Mouse (Mus musculus): ENCODE measurements around the gene Ermp1. TPM values are rescaled to one million over a fixed set of nuclear protein-coding genes. Genes with fewer than 3 reads are reported as not detected.
"Not testable (repeated sequence)": the region's sequence is repeated elsewhere in the genome, so short reads cannot be mapped to it uniquely, and the experiment has no call there.

The Ermp1 gene
- total RNA-seq, 2 experiments from 2014 or later = 38.4 to 39.9 TPM

DNA sequence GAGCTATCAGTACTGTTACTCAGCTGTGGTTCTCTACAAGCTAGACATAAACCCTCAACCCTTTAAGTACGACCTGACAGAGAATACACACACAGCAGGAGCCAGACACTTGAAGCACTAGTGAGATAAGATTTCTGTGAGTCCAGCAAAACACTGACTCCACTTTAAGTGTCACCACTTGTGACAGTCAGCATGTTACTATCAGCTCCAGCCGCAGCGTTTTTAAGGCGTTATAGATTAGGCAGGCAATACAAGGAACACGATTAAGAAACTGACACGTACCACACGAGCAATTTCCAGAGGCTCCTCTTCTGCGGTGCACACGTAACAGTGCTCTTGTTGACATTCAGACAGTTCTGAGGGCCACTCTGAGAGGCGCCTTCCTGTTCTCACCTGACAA is 37.3 kb downstream of the Ermp1 start:
- intact Hi-C loops (cut with DNase I) = no loop called here
- DNase-seq (ENCODE audit: low spot score in 2 of 2) = no peak

GRCm38 (mm10) chr19:29608212-29608611 is 40.0 kb downstream of the Ermp1 start:
- intact Hi-C loops (cut with DNase I) = no loop called here
- no peak for DNase-seq (ENCODE audit: low spot score in 2 of 2)

DNA sequence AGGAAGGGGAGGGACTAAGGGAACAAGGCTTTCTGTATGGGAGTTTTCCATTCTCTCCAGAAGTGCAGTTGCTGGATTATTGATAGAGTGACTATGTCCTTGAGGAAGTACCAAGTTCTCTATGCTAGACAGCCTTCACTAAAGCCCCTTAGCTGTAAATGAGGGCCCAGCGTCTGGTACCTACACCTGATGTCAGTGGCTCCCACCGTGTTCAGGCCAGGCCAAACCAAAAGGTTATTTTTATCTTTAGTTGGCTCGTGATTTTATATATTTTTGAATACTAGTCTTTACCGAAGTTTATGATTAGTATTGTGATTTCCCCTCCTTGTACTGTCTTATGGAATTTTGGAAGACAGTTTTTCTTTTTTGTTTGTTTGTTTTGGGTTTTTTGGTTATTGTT is 40.7 kb downstream of the Ermp1 start:
- no peak for DNase-seq (ENCODE audit: low spot score in 2 of 2)

DNA sequence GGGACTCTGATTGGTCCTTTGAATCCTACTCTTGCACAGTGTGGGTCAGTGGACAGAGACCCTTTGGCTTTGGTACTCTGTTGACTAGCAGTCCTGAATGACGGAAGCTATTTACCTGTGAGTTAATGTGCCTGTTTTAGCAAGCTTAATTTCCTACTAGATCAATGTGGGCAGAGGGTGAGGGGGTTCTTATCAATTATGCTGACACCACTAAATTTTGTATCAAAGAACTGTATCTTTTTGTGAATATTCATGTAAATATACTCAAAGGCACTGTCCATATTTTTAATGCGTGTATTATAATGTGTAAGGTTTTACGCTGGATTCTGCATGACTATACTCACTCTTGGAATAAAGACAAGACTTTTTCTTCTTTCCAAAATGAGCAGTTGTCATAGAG is 43.6 kb downstream of the Ermp1 start:
- intact Hi-C loops (cut with DNase I) = no loop called here

More for the DNA sequence above, 40.7 kb downstream of the Ermp1 start:
- intact Hi-C loops (cut with DNase I) = no loop called here

GRCm38 (mm10) chr19:29603548-29604353 is 44.5 kb downstream of the Ermp1 start:
- intact Hi-C loops (cut with DNase I) = no loop called here

More for the DNA sequence above, 43.6 kb downstream of the Ermp1 start:
- DNase-seq (ENCODE audit: low spot score in 2 of 2) = no peak

GRCm38 (mm10) chr19:29598981-29599380 is 49.2 kb downstream of the Ermp1 start:
- no peak for DNase-seq (ENCODE audit: low spot score in 2 of 2)
- intact Hi-C loops (cut with DNase I) = no loop called here

More at GRCm38 (mm10) chr19:29603548-29604353, 44.5 kb downstream of the Ermp1 start:
- no peak for DNase-seq (ENCODE audit: low spot score in 2 of 2)

DNA sequence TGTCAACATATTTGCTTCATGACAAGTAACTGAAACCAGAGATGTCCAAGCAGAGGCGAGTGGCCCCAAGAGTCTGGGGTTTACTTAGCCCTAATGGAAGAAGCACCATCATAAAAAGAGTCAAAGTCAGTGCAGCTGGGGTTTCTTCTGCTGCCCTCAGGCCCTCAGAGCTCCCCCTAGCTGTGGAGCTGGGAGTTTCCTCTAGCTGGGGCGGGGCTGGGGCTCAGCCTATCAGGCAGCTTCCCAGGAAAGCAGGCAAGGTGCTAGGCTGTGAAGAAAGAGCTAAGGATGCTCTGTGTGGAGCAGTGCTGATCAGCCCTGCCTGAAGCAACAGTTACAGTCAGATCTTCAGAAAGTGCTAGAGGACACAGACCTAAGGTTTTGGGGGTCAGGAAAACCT is 51.2 kb downstream of the Ermp1 start:
- intact Hi-C loops (cut with DNase I) = no loop called here
- DNase-seq (ENCODE audit: low spot score in 2 of 2) = no peak

GRCm38 (mm10) chr19:29596276-29596675 is 51.9 kb downstream of the Ermp1 start:
- no peak for DNase-seq (ENCODE audit: low spot score in 2 of 2)
- intact Hi-C loops (cut with DNase I) = no loop called here

DNA sequence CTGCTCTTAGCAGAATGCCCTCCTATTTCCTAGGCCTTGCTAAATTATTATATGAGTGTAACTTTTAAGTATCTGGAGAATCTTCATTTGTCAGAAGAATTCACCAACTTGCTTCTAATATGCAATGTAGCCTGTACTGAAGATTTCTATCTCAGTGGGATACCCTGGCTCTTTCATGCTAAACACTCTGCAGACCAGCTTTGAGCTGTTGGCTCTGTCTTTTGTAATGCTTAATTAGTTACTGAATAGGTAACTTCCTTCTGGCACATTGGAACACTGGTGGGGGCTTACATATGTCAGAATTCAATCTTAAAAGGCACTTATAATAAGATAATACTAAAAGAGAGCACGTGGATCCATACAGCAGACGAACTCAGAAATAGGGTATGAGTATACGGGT is 54.4 kb downstream of the Ermp1 start:
- DNase-seq (ENCODE audit: low spot score in 2 of 2); intact Hi-C loops (cut with DNase I): not testable (repeated sequence)

GRCm38 (mm10) chr19:29583734-29584133 is 64.5 kb downstream of the Ermp1 start:
- DNase-seq (ENCODE audit: low spot score in 2 of 2) = no peak
- intact Hi-C loops (cut with DNase I) = no loop called here

DNA sequence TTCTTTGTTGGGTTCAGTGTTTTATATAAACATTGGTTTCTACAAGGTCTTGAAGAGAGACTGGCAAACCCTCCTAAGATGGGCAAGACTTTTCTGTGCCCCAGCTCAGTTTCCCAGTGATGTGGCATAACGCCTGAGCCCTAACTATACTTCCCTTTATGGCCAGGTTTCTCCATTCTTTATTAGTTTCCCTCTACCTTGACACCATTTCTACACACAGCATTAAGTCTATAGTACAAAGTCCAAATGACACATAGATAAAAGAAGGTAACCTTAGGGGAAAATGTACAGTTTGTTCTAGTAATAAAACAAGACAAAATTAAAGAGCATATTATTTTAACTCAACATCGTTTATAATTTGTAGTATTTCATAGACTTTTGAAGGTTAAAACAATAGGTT is 65.8 kb downstream of the Ermp1 start:
- DNase-seq (ENCODE audit: low spot score in 2 of 2) = no peak
- intact Hi-C loops (cut with DNase I) = no loop called here

DNA sequence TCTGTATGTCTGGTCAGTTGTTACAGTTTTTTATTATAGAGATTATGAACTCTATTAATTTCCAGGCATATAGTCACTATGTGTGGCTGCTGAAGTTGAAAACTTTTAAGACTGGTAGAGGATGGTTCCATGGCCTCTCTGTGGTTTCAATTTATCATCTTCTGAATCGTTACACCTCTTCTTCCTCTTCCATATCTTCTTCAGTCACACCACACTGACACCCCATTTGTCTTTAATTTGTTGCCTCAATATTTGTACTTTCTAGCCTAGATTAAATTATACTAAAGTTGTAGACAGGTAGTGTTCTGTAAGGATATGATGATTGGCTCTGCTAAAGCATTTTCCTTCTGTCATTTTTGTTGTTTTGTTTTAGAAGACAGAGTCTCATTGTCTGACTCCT is 81.7 kb downstream of the Ermp1 start:
- intact Hi-C loops (cut with DNase I) = no loop called here
- DNase-seq (ENCODE audit: low spot score in 2 of 2) = no peak

DNA sequence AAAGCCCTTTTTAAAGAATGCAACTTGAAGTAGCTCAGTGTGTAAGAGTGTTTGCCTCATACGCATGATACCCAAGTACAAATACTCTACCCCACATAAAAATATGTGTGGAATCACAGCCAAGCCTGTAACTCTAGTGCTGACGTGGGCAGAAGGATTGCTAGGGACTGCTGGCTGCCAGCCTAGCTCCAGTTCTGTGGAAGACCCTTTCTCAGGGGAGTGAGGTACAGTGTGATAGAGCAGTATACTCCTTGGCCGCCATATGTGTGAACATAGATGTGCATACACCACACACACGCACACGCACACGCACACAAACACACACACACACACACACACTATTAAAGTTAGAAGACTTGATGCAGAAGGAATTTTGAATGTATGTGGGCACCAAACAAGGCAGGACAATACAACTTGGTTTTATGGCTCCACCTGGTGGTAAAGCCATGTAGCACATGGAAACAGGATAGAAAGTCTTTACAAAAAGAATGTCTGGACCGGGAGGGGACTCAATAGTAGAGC is 84.9 kb downstream of the Ermp1 start:
- intact Hi-C loops (cut with DNase I) = no loop called here
- DNase-seq (ENCODE audit: low spot score in 2 of 2) = peak; percentile 67 to 77

GRCm38 (mm10) chr19:29562603-29563002 is 85.6 kb downstream of the Ermp1 start:
- DNase-seq (ENCODE audit: low spot score in 2 of 2) = no peak
- intact Hi-C loops (cut with DNase I) = no loop called here

DNA sequence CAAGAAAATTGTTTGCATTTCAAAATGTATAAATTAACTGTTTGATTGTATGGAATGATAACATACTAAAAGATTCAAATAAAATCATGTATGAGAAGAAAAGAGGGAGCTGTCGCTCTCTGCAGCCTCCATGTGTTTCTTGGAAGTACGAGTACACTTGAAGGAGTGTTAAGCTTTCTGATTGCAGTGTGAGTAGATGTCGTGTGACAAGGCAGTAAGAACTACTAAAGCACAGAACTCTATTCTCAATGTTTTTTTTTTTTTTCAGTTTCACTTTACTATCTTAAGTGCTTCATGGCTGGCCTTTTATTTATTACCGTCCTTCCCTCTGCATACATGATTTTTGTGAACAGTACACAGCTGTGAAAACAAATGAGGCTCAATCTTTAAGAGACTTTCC is 86.0 kb downstream of the Ermp1 start:
- intact Hi-C loops (cut with DNase I) = no loop called here
- no peak for DNase-seq (ENCODE audit: low spot score in 2 of 2)

Other genes with a start within 250 kb of the Ermp1 start
- gene Pdcd1lg2, start 237.5 kb downstream of the Ermp1 start, total RNA-seq (2021) = under 1 TPM in 1 of 2 experiments, not detected in 1; 0.19 TPM
- gene Ric1, start 126.1 kb downstream of the Ermp1 start, total RNA-seq (2021) = 10 to 100 TPM; 40.4 to 40.6 TPM
- under 1 TPM; 0.66 to 0.76 TPM for gene Mlana, start 49.4 kb upstream of the Ermp1 start, total RNA-seq (2021)
- 10 to 100 TPM; 24.8 to 25.9 TPM for gene 9930021J03Rik, start 157.6 kb upstream of the Ermp1 start, total RNA-seq (2021)
- gene Ranbp6, start 164.6 kb upstream of the Ermp1 start, total RNA-seq (2021) = 10 to 100 TPM; 29.0 to 29.1 TPM

Measured in left cerebral cortex, postnatal 14 days (tissue).